Mouse (Mus musculus) thymus, adult 2 months (tissue): Measurements from ENCODE around the gene Pip4k2a.

Experiments
- CTCF ChIP-seq: fragments of 200-500 bp; IDR thresholded peaks from 2 replicates; pipeline ENCODE4 v1.5.1; 2012; ENCODE audit warnings: mild to moderate bottlenecking, control low read depth, low read length, moderate library complexity, borderline replicate concordance; ENCODE audit not compliant: control insufficient read depth, poor library complexity, insufficient read depth; ENCODE audit errors: extremely low read depth
- POLR2A ChIP-seq: fragments of 200-500 bp; IDR thresholded peaks from 2 replicates; pipeline ENCODE4 v1.6.1; 2012; ENCODE audit warnings: mild to moderate bottlenecking, low read length, control low read depth, moderate library complexity; ENCODE audit not compliant: control insufficient read depth, poor library complexity, insufficient read depth; ENCODE audit errors: extremely low read depth

GRCm38 (mm10) chr2:18913642-18914041, 84.3 kb downstream of the Pip4k2a start:
- TF ChIP-seq POLR2A (no peak), CTCF (no peak)
